Mouse (Mus musculus): ENCODE data around the gene Pkd1l2.

DNA sequence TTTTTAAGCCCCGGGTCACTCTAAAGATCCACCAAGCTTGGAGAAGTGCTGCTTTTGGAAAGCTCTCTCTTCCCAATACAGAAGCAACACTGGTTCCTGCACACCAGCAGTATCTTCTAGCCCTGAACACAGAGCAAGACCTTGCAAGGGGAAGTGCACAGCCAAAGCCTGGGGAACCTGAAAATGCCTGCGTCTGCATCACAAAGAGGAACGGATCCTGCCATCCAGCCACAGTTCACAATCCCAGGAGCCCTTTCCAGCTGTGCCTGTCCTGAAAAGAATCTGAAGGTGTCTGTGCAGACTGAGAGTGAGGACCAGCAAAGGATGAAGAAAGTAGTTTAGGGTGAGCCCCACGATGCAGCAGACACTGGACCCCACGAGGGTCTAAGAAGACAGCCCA is 107.2 kb downstream of the Pkd1l2 start:
- TF ChIP-seq POLR2A (IDR thresholded peaks at IDR 0.05; ENCODE audit: control insufficient read depth, extremely low read depth, insufficient read depth, low read length, poor library complexity) = no peak
- no peak for TF ChIP-seq CTCF (IDR thresholded peaks at IDR 0.05; ENCODE audit: borderline replicate concordance, control insufficient read depth, extremely low read depth, insufficient read depth, low read length, poor library complexity)
